Mouse (Mus musculus): Measurements from ENCODE around the gene Asprv1. TPM values are rescaled to one million over a fixed set of nuclear protein-coding genes. Genes with fewer than 3 reads are reported as not detected.
A peak's percentile ranks its signal among the peaks of the same experiment; 100 is the strongest.

Asprv1 gene
- polyA plus RNA-seq, 2 experiments = 0.28 to 0.33 TPM

DNA sequence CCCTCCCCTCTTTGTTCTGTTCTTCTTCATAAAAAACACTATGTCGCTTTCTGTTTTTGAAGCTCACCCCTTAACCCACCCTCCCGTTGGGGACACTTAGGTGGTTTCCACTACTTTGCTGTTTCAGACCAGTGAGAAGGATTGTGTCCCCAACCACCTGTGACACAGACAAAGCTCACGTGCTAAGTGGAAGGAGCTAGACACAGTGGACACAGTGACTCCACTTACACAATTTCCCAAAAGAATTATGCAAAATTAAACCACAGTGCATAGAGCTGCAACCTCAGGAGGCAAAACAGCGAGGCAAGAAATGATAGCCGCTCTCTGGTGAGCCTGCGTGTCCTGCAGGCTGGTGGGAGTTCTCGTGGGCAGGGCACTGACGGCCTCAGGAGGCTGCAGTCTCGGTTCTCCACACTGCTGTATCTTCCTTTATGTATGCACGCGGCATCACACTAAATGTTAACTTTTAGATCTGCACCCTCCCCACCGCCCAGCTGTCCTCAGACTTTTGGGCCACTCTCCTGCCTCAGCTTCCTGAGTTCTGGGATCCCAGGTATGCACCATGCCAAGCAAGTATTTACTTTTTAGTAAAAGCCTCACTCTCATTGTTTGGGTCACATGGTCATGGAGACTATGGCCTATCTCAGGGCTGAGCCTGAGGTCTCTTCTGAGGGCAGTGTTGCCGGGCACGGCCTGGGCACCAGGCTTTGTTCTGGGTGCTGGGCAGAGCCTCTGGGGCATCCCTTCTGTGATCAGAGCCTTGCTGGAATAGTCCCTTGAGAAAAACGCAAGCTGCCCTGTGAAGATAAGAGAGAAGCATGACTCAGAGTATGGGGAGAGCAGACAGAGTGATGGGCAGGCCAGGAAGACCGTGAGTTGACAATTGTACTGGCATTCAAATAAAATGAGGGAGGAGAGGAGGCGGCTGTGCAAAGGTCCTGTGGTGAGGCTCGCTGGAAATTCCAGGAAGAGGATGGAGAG is 11.5 kb downstream of the Asprv1 start:
- H3K9me3 ChIP-seq (ENCODE audit: control insufficient read depth, low read length) = no peaks in the 10 kb centered on the region
- H3K36me3 ChIP-seq (replicated peaks; ENCODE audit: control insufficient read depth, insufficient read depth, low read depth) = no peaks in the 10 kb centered on the region
- H3K27me3 ChIP-seq (ENCODE audit: control insufficient read depth, insufficient read depth, low read length) = no peaks in the 10 kb centered on the region
- TF ChIP-seq EP300 (IDR thresholded peaks at IDR 0.05; ENCODE audit: low read depth) = peak; percentile 97
- TF ChIP-seq CTCF (IDR thresholded peaks at IDR 0.05; ENCODE audit: low read depth) = no peak
- H3K4me3 ChIP-seq (ENCODE audit: insufficient read depth in 1 of 2, low read depth in 2 of 2, low read length in 2 of 2) = peak overlapping the region; percentile 46 to 52
- ATAC-seq (ENCODE audit: insufficient read depth) (peak; percentile 90), DNase-seq (ENCODE audit: low read depth in 3 of 3, low spot score in 3 of 3) (peak; percentile 93 to 95 (median 95))
- peak overlapping the region; percentile 86 for H3K4me2 ChIP-seq (ENCODE audit: low read depth)
- peak overlapping the region; percentile 99 for H3K27ac ChIP-seq
- H3K4me1 ChIP-seq (replicated peaks; ENCODE audit: control insufficient read depth in 2 of 2, insufficient read depth in 2 of 2, low read length in 1 of 2) = peaks cover 55 to 64% of the 10 kb centered on the region in 2 experiments
- H3K9ac ChIP-seq (replicated peaks) = peak overlapping the region; percentile 90
- 34% methylated on average over 18 of the region's 18 CpGs for WGBS (ENCODE audit: insufficient replicate concordance)

DNA sequence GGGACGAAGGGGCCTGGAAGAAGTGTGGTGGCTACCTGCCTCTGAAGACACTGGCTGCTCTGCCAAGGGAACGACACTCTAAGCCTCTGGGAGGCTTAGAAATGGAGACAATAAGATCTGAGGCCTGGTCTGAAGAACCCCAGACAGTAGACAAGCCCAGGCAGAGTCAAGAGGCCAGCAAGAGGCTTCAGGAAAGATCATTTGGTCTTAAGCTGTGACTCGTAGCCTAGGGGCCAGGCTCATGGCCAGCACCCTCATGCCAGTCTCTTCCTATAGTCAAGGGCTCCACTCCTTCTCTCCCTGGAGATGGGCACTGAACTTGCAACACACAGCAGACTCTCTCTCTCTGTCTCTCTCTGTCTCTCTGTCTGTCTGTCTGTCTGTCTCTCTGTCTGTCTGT is 12.2 kb downstream of the Asprv1 start:
- Histone ChIP-seq H3K9me3 (ENCODE audit: control insufficient read depth, low read length) (no peaks in the 10 kb centered on the region), H3K4me1 (replicated peaks; ENCODE audit: control insufficient read depth in 2 of 2, insufficient read depth in 2 of 2, low read length in 1 of 2) (peaks cover 55 to 61% of the 10 kb centered on the region in 2 experiments), H3K36me3 (replicated peaks; ENCODE audit: control insufficient read depth, insufficient read depth, low read depth) (no peaks in the 10 kb centered on the region), H3K9ac (replicated peaks) (peak overlapping the region; percentile 90), H3K27ac (peak overlapping the region; percentile 99), H3K4me2 (ENCODE audit: low read depth) (peak overlapping the region; percentile 86), H3K27me3 (ENCODE audit: control insufficient read depth, insufficient read depth, low read length) (no peaks in the 10 kb centered on the region), H3K4me3 (ENCODE audit: insufficient read depth in 1 of 2, low read depth in 2 of 2, low read length in 2 of 2) (peak overlapping the region; percentile 46 to 52)
- 36% methylated on average over 3 of the region's 3 CpGs for WGBS (ENCODE audit: insufficient replicate concordance)
- no peak for DNase-seq (ENCODE audit: low read depth in 3 of 3, low spot score in 3 of 3)
- TF ChIP-seq EP300 (IDR thresholded peaks at IDR 0.05; ENCODE audit: low read depth) (no peak), CTCF (IDR thresholded peaks at IDR 0.05; ENCODE audit: low read depth) (no peak)
- ATAC-seq (ENCODE audit: insufficient read depth) = peak; percentile 31

DNA sequence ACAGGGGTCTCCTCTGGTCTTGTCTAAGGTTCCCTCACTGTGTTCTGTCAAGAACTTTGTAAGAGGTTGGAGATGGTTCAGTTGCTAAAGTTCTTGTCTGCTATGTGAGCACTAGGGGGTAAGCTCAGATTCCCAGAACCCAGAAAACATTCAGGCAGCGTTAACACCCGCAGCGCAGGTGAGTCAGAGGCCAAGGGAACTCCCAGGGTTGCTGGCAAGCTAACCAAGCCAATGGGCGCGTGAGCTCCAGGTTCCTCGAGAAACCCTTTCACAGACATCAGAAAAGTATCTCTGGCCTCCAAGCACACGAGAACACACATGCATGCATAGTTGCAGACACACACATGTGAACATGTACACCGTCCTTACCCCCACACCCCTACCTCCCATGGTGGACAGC is 12.8 kb downstream of the Asprv1 start:
- 80% methylated on average over 8 of the region's 8 CpGs for WGBS (ENCODE audit: insufficient replicate concordance)
- H3K27me3 ChIP-seq (ENCODE audit: control insufficient read depth, insufficient read depth, low read length) = no peaks in the 10 kb centered on the region
- H3K4me2 ChIP-seq (ENCODE audit: low read depth) = peak overlapping the region; percentile 86
- H3K9ac ChIP-seq (replicated peaks) = peak overlapping the region; percentile 90
- H3K4me1 ChIP-seq (replicated peaks; ENCODE audit: control insufficient read depth in 2 of 2, insufficient read depth in 2 of 2, low read length in 1 of 2) = peaks cover 53 to 55% of the 10 kb centered on the region in 2 experiments
- no peak for ATAC-seq (ENCODE audit: insufficient read depth)
- H3K36me3 ChIP-seq (replicated peaks; ENCODE audit: control insufficient read depth, insufficient read depth, low read depth) = no peaks in the 10 kb centered on the region
- H3K27ac ChIP-seq = peak overlapping the region; percentile 99
- H3K4me3 ChIP-seq (ENCODE audit: insufficient read depth in 1 of 2, low read depth in 2 of 2, low read length in 2 of 2) = peak overlapping the region; percentile 46 to 52; a peak in 3 of 4 replicates
- no peaks in the 10 kb centered on the region for H3K9me3 ChIP-seq (ENCODE audit: control insufficient read depth, low read length)
- TF ChIP-seq CTCF (IDR thresholded peaks at IDR 0.05; ENCODE audit: low read depth) (no peak), EP300 (IDR thresholded peaks at IDR 0.05; ENCODE audit: low read depth) (no peak)
- DNase-seq (ENCODE audit: low read depth in 3 of 3, low spot score in 3 of 3) = no peak

DNA sequence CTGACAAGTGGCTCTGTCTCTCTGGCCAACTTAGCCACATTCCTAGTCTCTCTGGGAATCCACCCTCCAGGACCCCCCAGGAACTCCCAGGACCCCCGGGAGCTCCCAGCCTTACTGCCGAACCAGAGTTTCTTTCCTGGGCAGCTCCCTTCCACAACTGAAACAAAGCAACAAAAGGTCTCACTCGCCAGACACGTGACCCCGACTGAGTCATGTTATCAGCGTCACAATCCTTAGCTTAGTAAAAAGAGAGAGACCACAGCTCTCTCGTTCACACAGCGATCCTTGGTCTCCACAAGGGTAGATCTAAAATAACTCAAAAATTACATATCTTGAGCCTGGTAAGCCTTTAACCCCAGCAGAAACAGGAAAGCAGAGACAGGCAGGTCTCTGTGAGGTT is 13.8 kb downstream of the Asprv1 start:
- no peak for DNase-seq (ENCODE audit: low read depth in 3 of 3, low spot score in 3 of 3)
- WGBS (ENCODE audit: insufficient replicate concordance) = 39% methylated on average over 8 of the region's 8 CpGs
- TF ChIP-seq EP300 (IDR thresholded peaks at IDR 0.05; ENCODE audit: low read depth) (no peak), CTCF (IDR thresholded peaks at IDR 0.05; ENCODE audit: low read depth) (no peak)
- H3K4me3 ChIP-seq (ENCODE audit: insufficient read depth in 1 of 2, low read depth in 2 of 2, low read length in 2 of 2) = no peak overlapping the region
- H3K27me3 ChIP-seq (ENCODE audit: control insufficient read depth, insufficient read depth, low read length) = no peaks in the 10 kb centered on the region
- no peaks in the 10 kb centered on the region for H3K36me3 ChIP-seq (replicated peaks; ENCODE audit: control insufficient read depth, insufficient read depth, low read depth)
- ATAC-seq (ENCODE audit: insufficient read depth) = no peak
- H3K4me1 ChIP-seq (replicated peaks; ENCODE audit: control insufficient read depth in 2 of 2, insufficient read depth in 2 of 2, low read length in 1 of 2) = peaks cover 44 to 51% of the 10 kb centered on the region in 2 experiments
- H3K9ac ChIP-seq (replicated peaks) = peak overlapping the region; percentile 38; the same call in 1 of the 2 replicates
- peak overlapping the region; percentile 99 for H3K27ac ChIP-seq
- no peaks in the 10 kb centered on the region for H3K9me3 ChIP-seq (ENCODE audit: control insufficient read depth, low read length)
- H3K4me2 ChIP-seq (ENCODE audit: low read depth) = no peak overlapping the region; the same call in 1 of the 2 replicates

DNA sequence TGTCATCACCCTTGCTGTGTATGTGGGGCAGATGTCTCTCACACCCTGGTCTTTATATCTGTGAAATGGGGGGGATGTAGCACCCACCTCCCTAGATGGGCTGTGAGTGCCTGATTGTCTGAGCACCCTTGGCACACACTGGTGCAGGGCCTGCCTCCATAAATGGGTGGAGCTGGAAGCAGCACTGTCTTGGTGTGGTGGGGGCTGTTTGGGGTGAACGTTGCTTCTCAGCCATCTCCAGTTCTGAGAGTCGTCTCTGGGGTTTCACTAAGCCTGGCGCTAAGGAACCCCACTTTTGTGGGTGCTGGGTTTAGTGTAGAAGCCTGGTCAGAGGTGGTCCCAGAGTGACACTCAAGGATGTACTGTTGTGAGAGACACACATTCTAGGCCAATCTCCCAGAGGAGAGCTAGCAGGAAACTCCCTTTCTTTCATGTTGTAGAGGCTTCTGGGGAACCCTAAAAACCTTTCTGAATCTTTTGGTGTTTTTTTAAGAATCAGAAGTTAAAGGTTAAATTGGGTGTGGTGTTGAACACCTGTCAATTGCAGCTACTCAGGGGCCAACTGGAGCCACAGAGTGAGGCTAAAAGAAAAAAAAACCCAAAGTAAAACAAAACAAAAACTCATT is 16.9 kb downstream of the Asprv1 start:
- Histone ChIP-seq H3K4me3 (ENCODE audit: insufficient read depth in 1 of 2, low read depth in 2 of 2, low read length in 2 of 2) (no peak overlapping the region), H3K4me1 (replicated peaks; ENCODE audit: control insufficient read depth in 2 of 2, insufficient read depth in 2 of 2, low read length in 1 of 2) (peaks cover 19 to 26% of the 10 kb centered on the region in 2 experiments), H3K9ac (replicated peaks) (no peak overlapping the region), H3K27ac (no peak overlapping the region; the same call in 1 of the 2 replicates), H3K36me3 (replicated peaks; ENCODE audit: control insufficient read depth, insufficient read depth, low read depth) (peaks cover 22% of the 10 kb centered on the region), H3K9me3 (ENCODE audit: control insufficient read depth, low read length) (no peaks in the 10 kb centered on the region), H3K4me2 (ENCODE audit: low read depth) (no peak overlapping the region), H3K27me3 (ENCODE audit: control insufficient read depth, insufficient read depth, low read length) (no peaks in the 10 kb centered on the region)
- WGBS (ENCODE audit: insufficient replicate concordance) = 57% methylated on average over 3 of the region's 3 CpGs
- no peak for TF ChIP-seq CTCF (IDR thresholded peaks at IDR 0.05; ENCODE audit: low read depth)
- TF ChIP-seq EP300 (IDR thresholded peaks at IDR 0.05; ENCODE audit: low read depth) = no peak
- DNase-seq (ENCODE audit: low read depth in 3 of 3, low spot score in 3 of 3) = no peak
- no peak for ATAC-seq (ENCODE audit: insufficient read depth)
